Mouse (Mus musculus) liver, embryonic 15.5 days (tissue): ENCODE data around the gene Cd59b. TPM values are rescaled to one million over a fixed set of nuclear protein-coding genes. Genes with fewer than 3 reads are reported as not detected.
"Not testable (repeated sequence)": the region's sequence is repeated elsewhere in the genome, so short reads cannot be mapped to it uniquely, and the experiment has no call there.

ENCODE experiments used
- ATAC-seq: fragments of 200-750 bp; cut with Nextera tagmentation; 2 replicates; pipeline ENCODE4 v1.8.0; 2017; ENCODE audit warnings: moderate number of reproducible peaks, mild to moderate bottlenecking, moderate library complexity; ENCODE audit not compliant: insufficient read depth
- H3K27ac ChIP-seq: fragments of 300-500 bp; sonication (generic); replicated peaks from 2 replicates; pipeline ENCODE4 v1.5.1; 2015; ENCODE audit warnings: mild to moderate bottlenecking, inconsistent platforms
- H3K27me3 ChIP-seq: fragments of 300-500 bp; sonication (generic); 2 replicates; pipeline ENCODE4 v1.6.1; 2015; ENCODE audit warnings: mild to moderate bottlenecking, inconsistent platforms
- H3K36me3 ChIP-seq: fragments of 300-500 bp; sonication (generic); replicated peaks from 2 replicates; pipeline ENCODE4 v1.6.1; 2015; ENCODE audit warnings: moderate library complexity, mild to moderate bottlenecking, inconsistent platforms
- H3K4me1 ChIP-seq: fragments of 300-500 bp; sonication (generic); replicated peaks from 2 replicates; pipeline ENCODE4 v1.6.1; 2015; ENCODE audit warnings: inconsistent platforms
- H3K4me2 ChIP-seq: fragments of 300-500 bp; sonication (generic); 2 replicates; pipeline ENCODE4 v1.6.1; 2015; ENCODE audit warnings: moderate library complexity, mild to moderate bottlenecking, inconsistent platforms
- H3K4me3 ChIP-seq: fragments of 300-500 bp; sonication (generic); replicated peaks from 2 replicates; pipeline ENCODE4 v1.5.1; 2015; ENCODE audit warnings: mild to moderate bottlenecking, inconsistent platforms
- H3K9ac ChIP-seq: fragments of 300-500 bp; sonication (generic); 2 replicates; pipeline ENCODE4 v1.6.1; 2015; ENCODE audit warnings: moderate library complexity, mild to moderate bottlenecking, inconsistent platforms
- H3K9me3 ChIP-seq: fragments of 300-500 bp; sonication (generic); replicated peaks from 2 replicates; pipeline ENCODE4 v1.6.1; 2016; ENCODE audit warnings: inconsistent platforms
- WGBS: fragments of 180-500 bp; shearing (Covaris S2); methylation state at CpG from one replicate; pipeline ENCODE4 v1.1.7; 2015; ENCODE audit warnings: mixed read lengths; ENCODE audit not compliant: insufficient replicate concordance; 5-methylcytosine and 5-hydroxymethylcytosine counted together
- polyA plus RNA-seq: library from polyadenylated mRNA; unstranded; fragments of >200 nt; fragmentation: Nextera tagmentation; extraction: Ambion mirVana; gene quantifications from 2 replicates; pipeline ENCODE4 v1.2.1, GENCODE M21; 2015

Cd59b gene
- polyA plus RNA-seq, 1 experiment from 2014 or later: 11.0 TPM

- 78% methylated on average over 1 of the region's 1 CpGs for WGBS
- Histone ChIP-seq H3K4me1 (peaks cover 82% of the 10 kb centered on the region), H3K27ac (peak overlapping the region; percentile 96), H3K9ac (peak overlapping the region; percentile 76), H3K4me3 (peak overlapping the region; percentile 70), H3K4me2 (peak overlapping the region; percentile 70)
- H3K9me3 ChIP-seq, H3K27me3 ChIP-seq, ATAC-seq, H3K36me3 ChIP-seq: not testable (repeated sequence)
Measured at GRCm38 (mm10) chr2:104096796-104097195, 27.1 kb downstream of the Cd59b start.

GRCm38 (mm10) chr2:104097396-104097795, 27.7 kb downstream of the Cd59b start:
- not testable (repeated sequence) for H3K27me3 ChIP-seq, H3K9me3 ChIP-seq, ATAC-seq
- Histone ChIP-seq H3K27ac (peak overlapping the region; percentile 96), H3K36me3 (peaks cover 12% of the 10 kb centered on the region), H3K4me3 (peak overlapping the region; percentile 70), H3K4me1 (peaks cover 82% of the 10 kb centered on the region), H3K4me2 (peak overlapping the region; percentile 70), H3K9ac (peak overlapping the region; percentile 76)
- 81% methylated on average over 4 of the region's 4 CpGs for WGBS

- Histone ChIP-seq H3K27ac (peak overlapping the region; percentile 96), H3K36me3 (peaks cover 17% of the 10 kb centered on the region), H3K4me2 (peak overlapping the region; percentile 70), H3K9ac (peak overlapping the region; percentile 59), H3K4me1 (peaks cover 82% of the 10 kb centered on the region), H3K27me3 (no peaks in the 10 kb centered on the region), H3K9me3 (no peaks in the 10 kb centered on the region), H3K4me3 (peak overlapping the region; percentile 70)
- WGBS: 2% methylated on average over 3 of the region's 3 CpGs
- ATAC-seq: peak; percentile 90
Measured at GRCm38 (mm10) chr2:104098529-104099230, 29.0 kb downstream of the Cd59b start.

- peak overlapping the region; percentile 96 for H3K27ac ChIP-seq
- peak overlapping the region; percentile 59 for H3K9ac ChIP-seq
- no peak for ATAC-seq
- H3K4me2 ChIP-seq: peak overlapping the region; percentile 70
- no peaks in the 10 kb centered on the region for H3K9me3 ChIP-seq
- H3K36me3 ChIP-seq: peaks cover 19% of the 10 kb centered on the region
- peaks cover 81% of the 10 kb centered on the region for H3K4me1 ChIP-seq
- WGBS: 78% methylated on average over 2 of the region's 2 CpGs
- H3K4me3 ChIP-seq: peak overlapping the region; percentile 70
- H3K27me3 ChIP-seq: no peaks in the 10 kb centered on the region
Measured at GRCm38 (mm10) chr2:104099231-104099585, 29.6 kb downstream of the Cd59b start.

GRCm38 (mm10) chr2:104099946-104100345, 30.3 kb downstream of the Cd59b start:
- peak overlapping the region; percentile 70 for H3K4me3 ChIP-seq

GRCm38 (mm10) chr2:104104800-104105199, 35.2 kb downstream of the Cd59b start:
- H3K4me2 ChIP-seq: no peak overlapping the region
- no peak overlapping the region for H3K4me3 ChIP-seq
- peaks cover 78% of the 10 kb centered on the region for H3K4me1 ChIP-seq
- H3K27me3 ChIP-seq: no peaks in the 10 kb centered on the region
- H3K9ac ChIP-seq: no peak overlapping the region
- H3K9me3 ChIP-seq: no peaks in the 10 kb centered on the region
- H3K27ac ChIP-seq: no peak overlapping the region
- WGBS: 80% methylated on average over 6 of the region's 6 CpGs
- ATAC-seq: no peak
- peaks cover 50% of the 10 kb centered on the region for H3K36me3 ChIP-seq

More at GRCm38 (mm10) chr2:104099946-104100345, 30.3 kb downstream of the Cd59b start:
- Histone ChIP-seq H3K9me3 (no peaks in the 10 kb centered on the region), H3K4me2 (peak overlapping the region; percentile 70), H3K36me3 (peaks cover 27% of the 10 kb centered on the region), H3K9ac (0 out of 2 replicates have a peak overlapping the region, but pooled peaks have one; percentile 9), H3K27ac (peak overlapping the region; percentile 96), H3K27me3 (no peaks in the 10 kb centered on the region), H3K4me1 (peaks cover 85% of the 10 kb centered on the region)
- 33% methylated on average over 1 of the region's 1 CpGs for WGBS
- no peak for ATAC-seq

GRCm38 (mm10) chr2:104109021-104109420, 39.4 kb downstream of the Cd59b start:
- not testable (repeated sequence) for H3K27me3 ChIP-seq, H3K9me3 ChIP-seq, ATAC-seq, H3K4me2 ChIP-seq, H3K4me3 ChIP-seq, H3K27ac ChIP-seq, H3K9ac ChIP-seq
- Histone ChIP-seq H3K4me1 (peaks cover 60% of the 10 kb centered on the region), H3K36me3 (peaks cover 49% of the 10 kb centered on the region)
- whole genome bisulfite sequencing: 82% methylated on average over 2 of the region's 2 CpGs

GRCm38 (mm10) chr2:104109528-104109927, 39.9 kb downstream of the Cd59b start:
- 28% methylated on average over 2 of the region's 2 CpGs for WGBS
- H3K27me3 ChIP-seq: no peaks in the 10 kb centered on the region
- peaks cover 56% of the 10 kb centered on the region for H3K4me1 ChIP-seq
- no peak overlapping the region for H3K4me3 ChIP-seq
- ATAC-seq: no peak
- no peak overlapping the region for H3K9ac ChIP-seq
- no peak overlapping the region for H3K4me2 ChIP-seq
- H3K36me3 ChIP-seq: peaks cover 48% of the 10 kb centered on the region
- H3K27ac ChIP-seq: 0 out of 2 replicates have a peak overlapping the region, but pooled peaks have one; percentile 22
- H3K9me3 ChIP-seq: no peaks in the 10 kb centered on the region

- Histone ChIP-seq H3K9ac (no peak overlapping the region), H3K4me2 (no peak overlapping the region), H3K27me3 (no peaks in the 10 kb centered on the region), H3K9me3 (no peaks in the 10 kb centered on the region), H3K27ac (0 out of 2 replicates have a peak overlapping the region, but pooled peaks have one; percentile 2), H3K4me3 (no peak overlapping the region), H3K36me3 (peaks cover 49% of the 10 kb centered on the region), H3K4me1 (peaks cover 52% of the 10 kb centered on the region)
- 66% methylated on average over 4 of the region's 4 CpGs for WGBS
- ATAC-seq: no peak
Measured at GRCm38 (mm10) chr2:104110031-104110430, 40.4 kb downstream of the Cd59b start.

- H3K9me3 ChIP-seq, H3K27me3 ChIP-seq, H3K9ac ChIP-seq, H3K4me2 ChIP-seq, H3K4me3 ChIP-seq, H3K27ac ChIP-seq, ATAC-seq: not testable (repeated sequence)
- no CpG with 5 or more reads among the region's 1 CpGs for WGBS
- Histone ChIP-seq H3K36me3 (peaks cover 40% of the 10 kb centered on the region), H3K4me1 (peaks cover 47% of the 10 kb centered on the region)
Measured at GRCm38 (mm10) chr2:104111170-104111797, 41.6 kb downstream of the Cd59b start.

- H3K4me2 ChIP-seq, H3K9ac ChIP-seq, H3K4me3 ChIP-seq, H3K27me3 ChIP-seq, H3K9me3 ChIP-seq: not testable (repeated sequence)
- Histone ChIP-seq H3K36me3 (peaks cover 32% of the 10 kb centered on the region), H3K27ac (0 out of 2 replicates have a peak overlapping the region, but pooled peaks have one; percentile 19), H3K4me1 (peaks cover 34% of the 10 kb centered on the region)
- peak; percentile 67 for ATAC-seq
Measured at GRCm38 (mm10) chr2:104113563-104113962, 43.9 kb downstream of the Cd59b start.
